Mouse (Mus musculus) brain, embryonic 14.5 days (tissue): Measurements from ENCODE around the gene Csnk1g2. TPM values are rescaled to one million over a fixed set of nuclear protein-coding genes. Genes with fewer than 3 reads are reported as not detected.
A peak's percentile ranks its signal among the peaks of the same experiment; 100 is the strongest.
"Not testable (repeated sequence)": the region's sequence is repeated elsewhere in the genome, so short reads cannot be mapped to it uniquely, and the experiment has no call there.

Experiments
- DNase-seq: peaks from one replicate; pipeline ENCODE4 v3.0.0-alpha.2; 2011; ENCODE audit warnings: low read depth
- CTCF ChIP-seq: fragments of 200-500 bp; IDR thresholded peaks from 2 replicates; pipeline ENCODE4 v1.5.1; 2012; ENCODE audit warnings: inconsistent platforms, mild to moderate bottlenecking, moderate library complexity, borderline replicate concordance; ENCODE audit not compliant: insufficient read depth, insufficient read length; ENCODE audit errors: extremely low read depth
- POLR2A ChIP-seq: fragments of 200-500 bp; IDR thresholded peaks from 2 replicates; pipeline ENCODE4 v1.6.1; 2012; ENCODE audit warnings: mild to moderate bottlenecking, inconsistent platforms, borderline replicate concordance; ENCODE audit not compliant: poor library complexity, insufficient read depth, insufficient read length, severe bottlenecking; ENCODE audit errors: extremely low read depth
- polyA plus RNA-seq: library from polyadenylated mRNA; depleted of rRNA; stranded (reverse); fragments of >200 nt; gene quantifications from 2 replicates; pipeline ENCODE4 v1.2.3, GENCODE M21; 2012

Csnk1g2 gene
- polyA plus RNA-seq, 1 experiment: 213 TPM

GRCm38 (mm10) chr10:80620365-80620764, 2.3 kb upstream of the Csnk1g2 start:
- no peak for TF ChIP-seq CTCF
- no peak for TF ChIP-seq POLR2A
- no peak for DNase-seq

DNA sequence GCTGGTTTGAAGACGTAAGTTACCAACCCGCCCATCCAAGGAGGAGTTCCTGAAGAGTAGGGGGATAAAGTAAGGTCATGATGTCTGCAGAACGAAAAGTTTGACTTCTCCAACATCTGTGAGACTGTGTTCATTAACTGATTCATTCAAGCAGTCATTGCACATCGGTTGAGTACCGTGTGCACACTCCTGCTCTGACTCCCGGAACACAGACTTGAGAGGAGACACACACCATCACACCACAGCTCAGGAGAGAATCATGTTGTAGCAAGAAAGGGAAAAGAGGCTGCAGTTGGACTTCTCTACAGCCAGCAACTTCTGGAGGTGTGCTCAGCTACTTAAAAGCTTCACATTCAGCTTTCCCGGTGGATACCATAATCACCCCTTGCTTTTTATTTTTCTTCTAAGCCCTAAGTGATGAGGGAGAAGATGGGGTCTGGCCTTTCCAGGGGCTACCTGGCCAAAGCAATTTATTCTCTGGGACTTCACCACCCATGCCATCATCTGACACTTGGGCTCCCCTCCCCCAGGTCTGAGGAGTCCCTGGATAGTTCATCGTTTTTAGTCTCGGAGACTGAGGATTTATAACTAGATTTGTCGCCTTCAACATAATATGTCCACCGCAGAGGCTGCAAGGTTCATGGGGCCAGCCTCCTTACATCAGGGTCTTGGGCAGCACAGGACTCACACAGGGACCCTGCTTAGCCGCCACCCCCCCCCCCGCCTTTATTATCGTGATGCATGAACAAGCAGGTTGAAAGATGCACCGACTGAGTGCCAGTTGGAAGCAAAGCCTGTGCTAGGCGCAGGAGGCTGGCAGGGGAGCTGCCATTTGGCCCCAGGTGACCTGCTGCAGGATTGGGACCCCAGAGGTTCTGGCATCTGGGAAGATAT, 1.6 kb upstream of the Csnk1g2 start:
- TF ChIP-seq CTCF: no peak
- no peak for TF ChIP-seq POLR2A
- DNase-seq: no peak

GRCm38 (mm10) chr10:80621690-80621939, 1.0 kb upstream of the Csnk1g2 start:
- DNase-seq: no peak
- no peak for TF ChIP-seq POLR2A
- TF ChIP-seq CTCF: no peak

DNA sequence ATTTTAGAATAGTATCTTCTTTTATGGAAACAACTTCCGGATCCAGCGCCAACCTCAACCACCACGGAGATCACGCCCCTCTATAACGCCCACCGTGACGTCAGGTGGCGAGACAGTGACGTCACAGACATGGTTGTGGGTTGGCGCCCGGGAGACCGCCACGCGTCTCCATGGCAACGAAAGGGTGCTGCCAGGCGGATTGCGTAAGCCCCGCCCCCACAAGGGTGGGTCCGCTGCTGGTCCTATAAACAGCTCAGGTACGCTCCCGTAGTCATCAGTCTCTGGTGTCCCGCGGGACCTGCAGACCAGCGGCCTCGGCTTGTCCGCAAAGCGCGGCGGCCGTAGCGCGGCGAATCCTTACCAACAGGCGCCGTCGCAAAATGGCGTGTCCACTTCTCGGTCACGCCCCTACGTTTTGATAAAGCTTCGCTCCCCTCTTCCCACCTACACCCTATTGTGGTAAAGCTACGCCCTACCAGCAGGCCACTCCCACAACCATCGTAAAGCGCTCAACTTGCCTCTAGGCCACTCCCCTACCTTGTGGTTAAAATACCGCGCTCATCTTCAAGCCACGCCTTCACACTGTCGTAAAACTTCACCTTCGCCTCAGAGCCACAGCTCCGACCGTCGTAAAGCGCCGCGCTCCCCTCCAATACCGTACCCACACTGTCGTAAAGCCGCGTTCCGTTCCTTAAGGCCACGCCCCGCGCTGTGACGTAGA, 538 bp upstream of the Csnk1g2 start:
- TF ChIP-seq POLR2A (peak; percentile 42; the same call in 1 of the 2 replicates), CTCF (no peak)

GRCm38 (mm10) chr10:80623457-80624191, 986 bp downstream of the Csnk1g2 start:
- TF ChIP-seq CTCF: no peak
- no peak for TF ChIP-seq POLR2A
- peak; percentile 39 for DNase-seq

More for the DNA sequence above, 538 bp upstream of the Csnk1g2 start:
- DNase-seq: peak; percentile 100

DNA sequence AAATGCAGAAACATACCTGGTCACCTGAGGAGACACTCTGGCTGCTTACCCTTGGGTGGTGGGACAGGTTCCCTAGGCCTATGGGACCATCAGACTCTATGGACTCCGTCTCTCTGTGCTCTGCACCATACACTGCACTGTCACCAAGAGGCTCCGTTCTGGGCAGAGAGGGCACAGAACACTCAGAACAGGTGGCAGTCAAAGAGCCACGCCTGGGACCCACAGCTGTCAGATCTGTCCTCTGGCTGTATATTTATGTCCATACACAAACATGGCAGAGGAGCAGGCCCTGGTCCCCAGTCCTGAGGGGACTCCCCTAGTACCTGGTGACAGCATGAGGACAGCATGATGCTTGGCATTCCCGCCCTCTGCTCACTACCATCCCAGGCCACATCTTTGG, 3.1 kb downstream of the Csnk1g2 start:
- TF ChIP-seq CTCF (no peak), POLR2A (no peak)
- no peak for DNase-seq

- TF ChIP-seq POLR2A (no peak), CTCF (no peak)
- no peak for DNase-seq
Observed at GRCm38 (mm10) chr10:80627685-80628084, 5.0 kb downstream of the Csnk1g2 start.

- TF ChIP-seq CTCF (no peak), POLR2A (no peak)
- no peak for DNase-seq
Observed at GRCm38 (mm10) chr10:80628925-80629324, 6.3 kb downstream of the Csnk1g2 start.

DNA sequence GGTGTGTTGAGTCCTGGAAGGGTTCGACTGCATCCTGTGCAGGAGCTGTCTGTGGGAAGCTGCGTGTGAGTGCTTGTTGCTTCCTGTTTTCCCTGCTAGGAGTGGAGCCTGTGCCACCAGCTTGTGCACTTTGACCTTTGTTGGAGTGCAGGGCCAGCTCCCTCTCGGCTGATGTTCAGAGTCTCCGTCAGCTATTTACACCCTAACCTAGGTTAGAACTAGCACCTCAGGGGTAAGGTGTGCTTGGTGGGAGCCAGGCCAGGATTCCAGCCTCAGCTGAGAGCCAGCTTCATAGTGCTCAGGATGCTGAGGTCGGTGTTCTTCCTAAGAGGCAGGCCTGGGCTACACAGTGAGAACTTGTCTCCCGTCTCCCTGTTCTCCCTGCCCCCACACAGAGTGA, 12.7 kb downstream of the Csnk1g2 start:
- TF ChIP-seq POLR2A (no peak), CTCF (no peak)
- no peak for DNase-seq

- no peak for DNase-seq
Observed at GRCm38 (mm10) chr10:80646936-80647335, 24.3 kb downstream of the Csnk1g2 start.

GRCm38 (mm10) chr10:80649910-80650309, 27.3 kb downstream of the Csnk1g2 start:
- DNase-seq: not testable (repeated sequence)

More at GRCm38 (mm10) chr10:80646936-80647335, 24.3 kb downstream of the Csnk1g2 start:
- TF ChIP-seq POLR2A (no peak), CTCF (no peak)

DNA sequence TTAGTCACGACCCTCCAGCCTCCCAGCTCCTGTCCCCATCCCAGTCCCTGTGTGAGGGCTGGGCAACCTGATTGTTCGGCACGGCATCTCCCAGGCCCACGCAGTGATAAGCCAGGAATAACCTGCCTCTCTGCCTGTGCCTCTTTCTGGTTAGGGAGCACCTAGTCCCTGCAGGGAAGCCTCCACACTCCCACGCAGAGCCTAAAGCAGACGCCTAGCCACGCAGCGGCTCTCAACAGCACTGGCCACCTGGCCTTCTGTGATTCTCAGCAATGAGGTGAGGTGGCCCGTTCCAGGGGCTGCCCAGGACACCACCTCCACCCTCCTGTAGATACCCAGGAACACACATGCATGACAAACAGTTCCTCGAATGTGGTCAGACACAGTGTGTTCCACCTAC, 27.8 kb downstream of the Csnk1g2 start:
- TF ChIP-seq POLR2A (no peak), CTCF (no peak)
- no peak for DNase-seq

GRCm38 (mm10) chr10:80653156-80653720, 30.6 kb downstream of the Csnk1g2 start:
- TF ChIP-seq POLR2A: no peak
- no peak for TF ChIP-seq CTCF
- DNase-seq: no peak

- no peak for TF ChIP-seq POLR2A
- no peak for TF ChIP-seq CTCF
Observed at GRCm38 (mm10) chr10:80654866-80655265, 32.2 kb downstream of the Csnk1g2 start.

More at GRCm38 (mm10) chr10:80654866-80655265, 32.2 kb downstream of the Csnk1g2 start:
- no peak for DNase-seq
